Mouse (Mus musculus) MEL (cell line): ENCODE results near the gene Cadps. TPM values are rescaled to one million over a fixed set of nuclear protein-coding genes. Genes with fewer than 3 reads are reported as not detected.

Experiments
- DNase-seq: peaks from one replicate; pipeline ENCODE4 v3.0.0; 2011; ENCODE audit warnings: low read depth, low spot score
- H3K27ac ChIP-seq: 2 replicates; pipeline ENCODE4 v1.5.1; 2012; ENCODE audit warnings: low read depth, mild to moderate bottlenecking, control low read depth, low read length, moderate library complexity; ENCODE audit not compliant: control insufficient read depth
- H3K27me3 ChIP-seq, 2 experiments: fragments of 150-350 bp in 1 of 2; sonication (generic) in 1 of 2; 2 replicates each; pipeline ENCODE4 v1.6.1; 2012; ENCODE audit warnings: low read length in 2 of 2, mild to moderate bottlenecking in 2 of 2, improper control_type of control experiment in 1 of 2, moderate library complexity in 1 of 2; ENCODE audit not compliant: insufficient read depth in 2 of 2, control insufficient read depth in 1 of 2
- H3K36me3 ChIP-seq, 2 experiments: 2 replicates each; pipeline ENCODE4 v1.6.1; 2012 to 2014; ENCODE audit warnings: low read length in 2 of 2, improper control_type of control experiment in 1 of 2, inconsistent platforms in 1 of 2, mild to moderate bottlenecking in 1 of 2; ENCODE audit not compliant: insufficient read depth in 2 of 2, control insufficient read depth in 1 of 2
- H3K4me1 ChIP-seq, 2 experiments: fragments of 150-350 bp in 1 of 2; sonication (generic) in 1 of 2; 2 replicates each; pipeline ENCODE4 v1.6.1; 2012; ENCODE audit warnings: low read length in 2 of 2, improper control_type of control experiment in 1 of 2, mild to moderate bottlenecking in 1 of 2; ENCODE audit not compliant: insufficient read depth in 2 of 2, control insufficient read depth in 1 of 2
- H3K4me3 ChIP-seq, 2 experiments: fragments of 150-350 bp in 1 of 2; sonication (generic) in 1 of 2; 2 replicates each; pipeline ENCODE4 v1.5.1; 2012; ENCODE audit warnings: low read depth in 2 of 2, low read length in 2 of 2, mild to moderate bottlenecking in 2 of 2, moderate library complexity in 2 of 2, control low read depth in 1 of 2, improper control_type of control experiment in 1 of 2; ENCODE audit not compliant: control insufficient read depth in 1 of 2, insufficient read depth in 1 of 2
- H3K79me2 ChIP-seq: 2 replicates; pipeline ENCODE4 v1.6.1; 2012; ENCODE audit warnings: mild to moderate bottlenecking, low read length, moderate library complexity; ENCODE audit not compliant: control insufficient read depth, poor library complexity, insufficient read depth
- H3K9ac ChIP-seq: 2 replicates; pipeline ENCODE4 v1.6.1; 2012; ENCODE audit warnings: low read depth, mild to moderate bottlenecking, control low read depth, low read length, moderate library complexity; ENCODE audit not compliant: control insufficient read depth, poor library complexity, severe bottlenecking
- H3K9me3 ChIP-seq: fragments of 150-350 bp; sonication (generic); replicated peaks from 2 replicates; pipeline ENCODE4 v1.6.1; 2012; ENCODE audit warnings: mild to moderate bottlenecking, low read length, improper control_type of control experiment, moderate library complexity; ENCODE audit not compliant: insufficient read depth
- BHLHE40 ChIP-seq: IDR thresholded peaks from 2 replicates; pipeline ENCODE4 v1.6.1; 2012; ENCODE audit warnings: low read depth, mild to moderate bottlenecking, inconsistent platforms, low read length, improper control_type of control experiment, borderline replicate concordance
- CHD1 ChIP-seq: IDR thresholded peaks from 2 replicates; pipeline ENCODE4 v1.6.1; 2012; ENCODE audit warnings: low read depth, mild to moderate bottlenecking, inconsistent platforms, low read length, improper control_type of control experiment
- CHD2 ChIP-seq: IDR thresholded peaks from 2 replicates; pipeline ENCODE4 v1.6.1; 2011; ENCODE audit warnings: low read length, improper control_type of control experiment
- GABPA ChIP-seq: IDR thresholded peaks from 2 replicates; pipeline ENCODE4 v1.6.1; 2012; ENCODE audit warnings: low read depth, mild to moderate bottlenecking, inconsistent platforms, low read length, improper control_type of control experiment, moderate library complexity
- JUND ChIP-seq: IDR thresholded peaks from 2 replicates; pipeline ENCODE4 v1.6.1; 2011; ENCODE audit warnings: low read depth, mild to moderate bottlenecking, improper control_type of control experiment, low read length
- KAT2A ChIP-seq: conservative IDR thresholded peaks from 2 replicates; pipeline ENCODE4 v1.6.1; 2012; ENCODE audit warnings: low read depth, low read length, improper control_type of control experiment, inconsistent platforms
- MAFK ChIP-seq: IDR thresholded peaks from 2 replicates; pipeline ENCODE4 v1.6.1; 2011; ENCODE audit warnings: low read depth, mild to moderate bottlenecking, low read length, improper control_type of control experiment, borderline replicate concordance
- MAX ChIP-seq: IDR thresholded peaks from 2 replicates; pipeline ENCODE4 v1.6.1; 2011; ENCODE audit warnings: low read length, improper control_type of control experiment
- MYB ChIP-seq: IDR thresholded peaks from 2 replicates; pipeline ENCODE4 v1.6.1; 2011; ENCODE audit warnings: mild to moderate bottlenecking, low read depth, low read length, improper control_type of control experiment
- MYC ChIP-seq: IDR thresholded peaks from 2 replicates; pipeline ENCODE4 v1.6.1; 2011; ENCODE audit warnings: low read depth, mild to moderate bottlenecking, low read length, improper control_type of control experiment, moderate library complexity
- NELFE ChIP-seq: IDR thresholded peaks from 2 replicates; pipeline ENCODE4 v1.6.1; 2011; ENCODE audit warnings: low read depth, low read length, improper control_type of control experiment
- POLR2A ChIP-seq, 2 experiments: IDR thresholded peaks; 2 replicates each; pipeline ENCODE4 v1.6.1; 2011 to 2012; ENCODE audit warnings: low read length in 2 of 2, mild to moderate bottlenecking in 2 of 2, control low read depth in 1 of 2, improper control_type of control experiment in 1 of 2, low read depth in 1 of 2, moderate library complexity in 1 of 2; ENCODE audit not compliant: control insufficient read depth in 1 of 2, insufficient read depth in 1 of 2, poor library complexity in 1 of 2
- POLR2AphosphoS2 ChIP-seq: IDR thresholded peaks from 2 replicates; pipeline ENCODE4 v1.6.1; 2011; ENCODE audit warnings: low read length, improper control_type of control experiment
- RAD21 ChIP-seq: IDR thresholded peaks from 2 replicates; pipeline ENCODE4 v1.6.1; 2011; ENCODE audit warnings: mild to moderate bottlenecking, low read depth, low read length, improper control_type of control experiment
- TAL1 ChIP-seq: IDR thresholded peaks from 2 replicates; pipeline ENCODE4 v1.6.1; 2012; ENCODE audit warnings: mild to moderate bottlenecking, inconsistent platforms, low read length, moderate library complexity, mixed read lengths
- TBP ChIP-seq: IDR thresholded peaks from 2 replicates; pipeline ENCODE4 v1.8.0; 2011; ENCODE audit warnings: low read depth, low read length, improper control_type of control experiment
- UBTF ChIP-seq: IDR thresholded peaks from 2 replicates; pipeline ENCODE4 v1.6.1; 2012; ENCODE audit warnings: low read depth, mild to moderate bottlenecking, inconsistent platforms, low read length, improper control_type of control experiment, moderate library complexity, borderline replicate concordance; ENCODE audit not compliant: insufficient read depth
- USF1 ChIP-seq: IDR thresholded peaks from 2 replicates; pipeline ENCODE4 v1.6.1; 2014; ENCODE audit warnings: low read depth, mild to moderate bottlenecking, inconsistent platforms, low read length, improper control_type of control experiment, moderate library complexity
- USF2 ChIP-seq, 2 experiments: IDR thresholded peaks; 2 replicates each; pipeline ENCODE4 v1.6.1; 2011 to 2012; ENCODE audit warnings: improper control_type of control experiment in 2 of 2, low read length in 2 of 2, borderline replicate concordance in 1 of 2, inconsistent platforms in 1 of 2, low read depth in 1 of 2, mild to moderate bottlenecking in 1 of 2; ENCODE audit not compliant: insufficient read depth in 1 of 2
- ZC3H11A ChIP-seq: IDR thresholded peaks from 2 replicates; pipeline ENCODE4 v1.6.1; 2012; ENCODE audit warnings: low read depth, mild to moderate bottlenecking, inconsistent platforms, low read length, improper control_type of control experiment
- ZKSCAN1 ChIP-seq: IDR thresholded peaks from 2 replicates; pipeline ENCODE4 v1.6.1; 2012; ENCODE audit warnings: low read depth, mild to moderate bottlenecking, inconsistent platforms, low read length, improper control_type of control experiment, moderate library complexity
- ZMIZ1 ChIP-seq: IDR thresholded peaks from 2 replicates; pipeline ENCODE4 v1.6.1; 2012; ENCODE audit warnings: low read depth, mild to moderate bottlenecking, inconsistent platforms, low read length, improper control_type of control experiment, moderate library complexity
- polyA plus RNA-seq, 2 experiments: library from polyadenylated mRNA; stranded (reverse) in 1 of 2; unstranded in 1 of 2; fragments of >175 nt in 1 of 2; fragments of >200 nt in 1 of 2; gene quantifications; 2 replicates each; pipeline versions ENCODE4 v1.2.1 to v1.2.4; 2012; ENCODE audit warnings: low replicate concordance in 2 of 2, low read depth in 1 of 2; ENCODE audit not compliant: insufficient read length in 2 of 2, insufficient read depth in 1 of 2, missing spikeins in 1 of 2
- total RNA-seq: library from RNA; depleted of rRNA; stranded (reverse); fragments of 300-350 nt; gene quantifications from 2 replicates; pipeline ENCODE4 v1.2.3, GENCODE M21; 2012

Cadps gene
- total and polyA plus RNA-seq, 3 experiments: not detected

GRCm38 (mm10) chr14:12437976-12438375 lies 384.9 kb downstream of the Cadps start:
- no peaks in the 10 kb centered on the region for H3K9me3 ChIP-seq
- H3K79me2 ChIP-seq: no peaks in the 10 kb centered on the region
- H3K36me3 ChIP-seq: no peaks in the 10 kb centered on the region
- DNase-seq: no peak
- H3K4me1 ChIP-seq: no peaks in the 10 kb centered on the region
- H3K27me3 ChIP-seq: no peaks in the 10 kb centered on the region
- TF ChIP-seq ZC3H11A (no peak), JUND (no peak), POLR2AphosphoS2 (no peak)
- TF ChIP-seq, all 39 proteins: peak for 0
- H3K9ac ChIP-seq: no peak overlapping the region
- no peak overlapping the region for H3K4me3 ChIP-seq
- no peak overlapping the region for H3K27ac ChIP-seq

- no peaks in the 10 kb centered on the region for H3K27me3 ChIP-seq
- no peak overlapping the region for H3K27ac ChIP-seq
- no peaks in the 10 kb centered on the region for H3K79me2 ChIP-seq
- no peak overlapping the region for H3K9ac ChIP-seq
- H3K4me3 ChIP-seq: no peak overlapping the region
- H3K36me3 ChIP-seq: no peaks in the 10 kb centered on the region
- no peaks in the 10 kb centered on the region for H3K9me3 ChIP-seq
- H3K4me1 ChIP-seq: no peaks in the 10 kb centered on the region
- no peak for DNase-seq
- TF ChIP-seq CHD2: no peak
- TF ChIP-seq TAL1: no peak
These were observed 385.5 kb downstream of the Cadps start for GRCm38 (mm10) chr14:12437422-12437821.

- Histone ChIP-seq H3K36me3 (no peaks in the 10 kb centered on the region), H3K9me3 (no peaks in the 10 kb centered on the region), H3K4me3 (no peak overlapping the region), H3K79me2 (no peaks in the 10 kb centered on the region), H3K9ac (no peak overlapping the region), H3K4me1 (no peaks in the 10 kb centered on the region), H3K27me3 (no peaks in the 10 kb centered on the region), H3K27ac (no peak overlapping the region)
- no peak for TF ChIP-seq UBTF
- no peak for TF ChIP-seq POLR2A (IDR thresholded peaks at IDR 0.05; ENCODE audit: control insufficient read depth in 1 of 2, insufficient read depth in 1 of 2, low read depth in 1 of 2, low read length in 2 of 2, poor library complexity in 1 of 2)
- TF ChIP-seq MYB: no peak
- no peak for TF ChIP-seq RAD21
- no peak for TF ChIP-seq MYC
- no peak for TF ChIP-seq MAFK
- no peak for TF ChIP-seq KAT2A
- TF ChIP-seq BHLHE40: no peak
- no peak for TF ChIP-seq USF1
- TF ChIP-seq ZMIZ1: no peak
- TF ChIP-seq CHD1: no peak
- no peak for TF ChIP-seq USF2 (IDR thresholded peaks at IDR 0.05; ENCODE audit: borderline replicate concordance in 1 of 2, insufficient read depth in 1 of 2, low read depth in 1 of 2, low read length in 2 of 2)
- no peak for TF ChIP-seq MAX
- no peak for TF ChIP-seq ZKSCAN1
- TF ChIP-seq NELFE: no peak
- no peak for TF ChIP-seq GABPA
- TF ChIP-seq JUND: no peak
- no peak for TF ChIP-seq TBP
- DNase-seq: no peak
These were observed 385.9 kb downstream of the Cadps start for GRCm38 (mm10) chr14:12436903-12437368.
